Mouse (Mus musculus) forebrain, embryonic 11.5 days (tissue): ENCODE results near the gene Mrps35. TPM values are rescaled to one million over a fixed set of nuclear protein-coding genes. Genes with fewer than 3 reads are reported as not detected.

Experiments
- ATAC-seq: fragments of 200-750 bp; cut with Nextera tagmentation; replicated peaks from 2 replicates; pipeline ENCODE4 v1.8.0; 2017; ENCODE audit warnings: moderate TSS enrichment; ENCODE audit not compliant: low FRiP score
- DNase-seq: peaks from one replicate; pipeline ENCODE4 v3.0.0-alpha.2; 2017; ENCODE audit warnings: low spot score
- H3K27ac ChIP-seq: fragments of 300-500 bp; sonication (generic); 2 replicates; pipeline ENCODE4 v1.5.1; 2014; ENCODE audit warnings: low read depth, low read length
- H3K27me3 ChIP-seq: fragments of 300-500 bp; sonication (generic); 2 replicates; pipeline ENCODE4 v1.6.1; 2014; ENCODE audit warnings: mild to moderate bottlenecking, low read length, mixed read lengths; ENCODE audit not compliant: control insufficient read depth, insufficient read depth
- H3K36me3 ChIP-seq: fragments of 300-500 bp; sonication (generic); 2 replicates; pipeline ENCODE4 v1.6.1; 2014; ENCODE audit warnings: mild to moderate bottlenecking, low read length, moderate library complexity, mixed read lengths; ENCODE audit not compliant: control insufficient read depth, insufficient read depth
- H3K4me1 ChIP-seq: fragments of 300-500 bp; sonication (generic); replicated peaks from 2 replicates; pipeline ENCODE4 v1.6.1; 2014; ENCODE audit warnings: low read length, mixed read lengths; ENCODE audit not compliant: control insufficient read depth, insufficient read depth
- H3K4me2 ChIP-seq: fragments of 300-500 bp; sonication (generic); 2 replicates; pipeline ENCODE4 v1.6.1; 2014; ENCODE audit warnings: low read depth, mild to moderate bottlenecking, low read length, moderate library complexity, mixed read lengths; ENCODE audit not compliant: severe bottlenecking
- H3K4me3 ChIP-seq: fragments of 300-500 bp; sonication (generic); 2 replicates; pipeline ENCODE4 v1.5.1; 2014; ENCODE audit warnings: low read depth, low read length
- H3K9ac ChIP-seq: fragments of 300-500 bp; sonication (generic); 2 replicates; pipeline ENCODE4 v1.6.1; 2014; ENCODE audit warnings: low read length
- H3K9me3 ChIP-seq: fragments of 300-500 bp; sonication (generic); 2 replicates; pipeline ENCODE4 v1.6.1; 2016; ENCODE audit warnings: low read length, mixed read lengths; ENCODE audit not compliant: control insufficient read depth
- WGBS: fragments of 180-500 bp; shearing (Covaris S2); extraction: QIAGEN DNeasy Blood & Tissue Kit; methylation state at CpG from one replicate; pipeline ENCODE4 v1.1.7; 2014; 5-methylcytosine and 5-hydroxymethylcytosine counted together
- polyA plus RNA-seq: library from polyadenylated mRNA; unstranded; fragments of >200 nt; fragmentation: Nextera tagmentation; extraction: Ambion mirVana; gene quantifications from 2 replicates; pipeline ENCODE4 v1.2.1, GENCODE M21; 2014

Mrps35 gene
- polyA plus RNA-seq, 1 experiment from 2014 or later = 104 TPM

- Histone ChIP-seq H3K9ac (peak overlapping the region; percentile 97), H3K27me3 (no peaks in the 10 kb centered on the region), H3K9me3 (no peaks in the 10 kb centered on the region), H3K4me3 (peak overlapping the region; percentile 89), H3K27ac (no peak overlapping the region), H3K4me2 (peak overlapping the region; percentile 77), H3K36me3 (no peaks in the 10 kb centered on the region; the same call in 1 of the 2 replicates), H3K4me1 (0 out of 2 replicates have a peak, but pooled peaks cover 3% of the 10 kb centered on the region)
- ATAC-seq (no peak), DNase-seq (no peak)
- WGBS = 54% methylated on average over 7 of the region's 7 CpGs
Observed at GRCm38 (mm10) chr6:147043633-147044032, 1.1 kb downstream of the Mrps35 start.

GRCm38 (mm10) chr6:147049239-147049805 lies 6.8 kb downstream of the Mrps35 start:
- Histone ChIP-seq H3K36me3 (no peaks in the 10 kb centered on the region; the same call in 1 of the 2 replicates), H3K4me1 (no peaks in the 10 kb centered on the region), H3K27ac (no peak overlapping the region), H3K9ac (no peak overlapping the region), H3K27me3 (no peaks in the 10 kb centered on the region), H3K4me3 (no peak overlapping the region), H3K9me3 (no peaks in the 10 kb centered on the region), H3K4me2 (no peak overlapping the region)
- peak; percentile 9 for DNase-seq
- ATAC-seq = no peak
- WGBS = 95% methylated on average over 13 of the region's 13 CpGs

GRCm38 (mm10) chr6:147051666-147052065 lies 9.1 kb downstream of the Mrps35 start:
- H3K4me2 ChIP-seq = no peak overlapping the region
- DNase-seq (peak; percentile 31), ATAC-seq (no peak)
- no peak overlapping the region for H3K4me3 ChIP-seq
- no peaks in the 10 kb centered on the region for H3K9me3 ChIP-seq
- H3K9ac ChIP-seq = no peak overlapping the region
- WGBS = 94% methylated on average over 8 of the region's 8 CpGs
- H3K4me1 ChIP-seq = no peaks in the 10 kb centered on the region
- H3K27me3 ChIP-seq = no peaks in the 10 kb centered on the region
- no peaks in the 10 kb centered on the region; the same call in 1 of the 2 replicates for H3K36me3 ChIP-seq
- no peak overlapping the region for H3K27ac ChIP-seq

DNA sequence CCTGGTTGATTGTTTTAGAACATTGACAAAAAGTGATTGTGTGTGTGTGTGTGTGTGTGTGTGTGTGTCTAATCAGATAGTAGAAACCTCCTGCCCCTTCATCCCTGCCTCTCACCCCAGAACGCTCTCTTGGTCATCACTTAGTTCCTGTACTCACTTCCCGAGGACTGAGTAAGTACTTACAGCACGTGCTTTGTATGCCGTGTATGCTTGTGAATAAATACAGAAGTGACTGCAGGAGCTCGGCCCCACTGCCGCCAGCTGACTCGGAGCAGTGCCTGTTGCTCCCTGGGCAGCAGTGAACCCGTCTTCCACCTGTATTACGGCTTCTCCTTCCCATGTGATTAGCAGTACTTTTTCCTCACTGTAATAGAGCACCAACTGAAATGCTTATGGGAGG lies 9.9 kb downstream of the Mrps35 start:
- WGBS = 93% methylated on average over 9 of the region's 9 CpGs
- H3K4me3 ChIP-seq = no peak overlapping the region
- peak; percentile 25 for DNase-seq
- no peak overlapping the region for H3K9ac ChIP-seq
- H3K4me1 ChIP-seq = no peaks in the 10 kb centered on the region
- H3K4me2 ChIP-seq = no peak overlapping the region
- no peaks in the 10 kb centered on the region; the same call in 1 of the 2 replicates for H3K36me3 ChIP-seq
- ATAC-seq = no peak
- no peak overlapping the region for H3K27ac ChIP-seq
- H3K9me3 ChIP-seq = no peaks in the 10 kb centered on the region
- H3K27me3 ChIP-seq = no peaks in the 10 kb centered on the region

GRCm38 (mm10) chr6:147053785-147054646 lies 11.5 kb downstream of the Mrps35 start:
- H3K27ac ChIP-seq = no peak overlapping the region
- ATAC-seq (peak; percentile 64; the same call in 1 of the 2 replicates), DNase-seq (peak; percentile 37)
- H3K9ac ChIP-seq = no peak overlapping the region
- 88% methylated on average over 19 of the region's 19 CpGs for WGBS
- H3K4me3 ChIP-seq = no peak overlapping the region
- no peaks in the 10 kb centered on the region for H3K27me3 ChIP-seq
- H3K36me3 ChIP-seq = no peaks in the 10 kb centered on the region; the same call in 1 of the 2 replicates
- H3K4me2 ChIP-seq = no peak overlapping the region
- H3K9me3 ChIP-seq = no peaks in the 10 kb centered on the region
- no peaks in the 10 kb centered on the region for H3K4me1 ChIP-seq

DNA sequence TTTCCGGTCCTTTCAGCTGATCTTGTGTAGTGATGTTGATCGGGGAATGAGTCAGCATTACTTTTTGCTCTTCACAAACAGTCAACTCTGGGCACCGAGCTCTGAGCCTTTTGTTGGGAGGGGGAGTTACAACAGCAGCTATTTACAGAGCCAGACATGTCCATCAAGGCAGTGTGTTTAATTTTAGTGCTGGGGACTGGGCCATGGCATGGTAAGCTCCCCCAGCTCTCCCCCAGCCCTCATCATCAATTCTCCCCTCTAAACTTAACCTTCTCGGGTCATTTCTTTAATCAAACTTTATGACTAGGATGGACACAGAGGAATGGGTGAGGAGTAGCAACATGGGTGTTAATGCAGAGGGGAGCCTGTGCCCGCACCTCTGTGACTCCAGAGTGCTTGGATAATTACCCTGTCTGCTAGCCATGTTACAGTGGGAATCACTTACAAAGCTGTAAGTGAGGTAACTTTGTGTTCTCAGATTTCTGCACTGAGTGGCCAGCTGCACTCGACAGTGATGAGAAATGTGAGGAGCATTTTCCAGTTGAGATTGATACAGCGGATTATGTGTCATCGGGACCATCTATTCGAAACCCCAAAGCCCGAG lies 12.9 kb downstream of the Mrps35 start:
- WGBS = 92% methylated on average over 10 of the region's 10 CpGs
- no peaks in the 10 kb centered on the region for H3K9me3 ChIP-seq
- H3K4me3 ChIP-seq = no peak overlapping the region
- no peak overlapping the region for H3K27ac ChIP-seq
- peak; percentile 35 for DNase-seq
- no peak overlapping the region for H3K9ac ChIP-seq
- no peaks in the 10 kb centered on the region for H3K27me3 ChIP-seq
- H3K36me3 ChIP-seq = no peaks in the 10 kb centered on the region; the same call in 1 of the 2 replicates
- no peak for ATAC-seq
- H3K4me1 ChIP-seq = no peaks in the 10 kb centered on the region
- no peak overlapping the region for H3K4me2 ChIP-seq

GRCm38 (mm10) chr6:147059326-147059725 lies 16.8 kb downstream of the Mrps35 start:
- no peak overlapping the region for H3K4me2 ChIP-seq
- DNase-seq = peak; percentile 48
- H3K4me3 ChIP-seq = no peak overlapping the region
- no peaks in the 10 kb centered on the region for H3K4me1 ChIP-seq
- H3K9ac ChIP-seq = no peak overlapping the region
- ATAC-seq = no peak
- H3K36me3 ChIP-seq = peaks cover 5% of the 10 kb centered on the region; the same call in 1 of the 2 replicates
- WGBS = 75% methylated on average over 7 of the region's 7 CpGs
- no peaks in the 10 kb centered on the region for H3K27me3 ChIP-seq
- H3K9me3 ChIP-seq = no peaks in the 10 kb centered on the region
- H3K27ac ChIP-seq = no peak overlapping the region

DNA sequence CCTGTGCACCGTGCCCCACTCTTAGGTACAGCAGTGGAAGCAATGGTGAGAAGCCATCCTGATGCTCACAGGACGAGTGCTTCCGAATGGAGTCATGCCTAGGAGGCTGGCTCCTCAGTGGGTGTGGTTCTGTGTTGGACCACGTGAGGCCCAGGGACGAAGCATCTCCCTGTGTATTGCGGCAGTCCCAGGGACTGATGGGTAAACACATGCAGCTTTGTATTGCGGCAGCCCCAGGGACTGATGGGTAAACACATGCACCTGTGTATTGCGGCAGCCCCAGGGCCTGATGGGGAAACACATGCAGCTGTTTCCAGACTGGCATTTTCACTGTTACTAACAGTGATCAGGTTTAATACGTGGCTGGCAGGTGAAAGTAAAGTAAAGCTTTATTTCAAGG lies 19.1 kb downstream of the Mrps35 start:
- Histone ChIP-seq H3K27ac (no peak overlapping the region), H3K36me3 (peaks cover 5% of the 10 kb centered on the region; the same call in 1 of the 2 replicates)
- 0 out of 2 replicates have a peak, but pooled peaks have one; percentile 36 for ATAC-seq

More for the DNA sequence above, 19.1 kb downstream of the Mrps35 start:
- Histone ChIP-seq H3K4me1 (no peaks in the 10 kb centered on the region), H3K4me3 (no peak overlapping the region), H3K27me3 (no peaks in the 10 kb centered on the region), H3K9me3 (no peaks in the 10 kb centered on the region), H3K9ac (no peak overlapping the region), H3K4me2 (no peak overlapping the region)
- WGBS = 89% methylated on average over 9 of the region's 9 CpGs
- peak; percentile 47 for DNase-seq
